Mouse (Mus musculus) liver, embryonic 14.5 days (tissue): ENCODE measurements around the gene Ugt1a8.

Experiments used
- CTCF ChIP-seq: IDR thresholded peaks from 2 replicates; pipeline ENCODE4 v1.5.1; 2016; ENCODE audit warnings: antibody characterized with exemption, low read depth, control low read depth
- EP300 ChIP-seq: IDR thresholded peaks from 2 replicates; pipeline ENCODE4 v1.6.1; 2016; ENCODE audit warnings: antibody characterized with exemption, low read depth

- TF ChIP-seq CTCF (no peak), EP300 (no peak)
Observed at GRCm38 (mm10) chr1:88254793-88255465, 167.3 kb downstream of the Ugt1a8 start.
